Mouse (Mus musculus): Measurements from ENCODE around the gene Olfr1255.

Olfr1255 gene

DNA sequence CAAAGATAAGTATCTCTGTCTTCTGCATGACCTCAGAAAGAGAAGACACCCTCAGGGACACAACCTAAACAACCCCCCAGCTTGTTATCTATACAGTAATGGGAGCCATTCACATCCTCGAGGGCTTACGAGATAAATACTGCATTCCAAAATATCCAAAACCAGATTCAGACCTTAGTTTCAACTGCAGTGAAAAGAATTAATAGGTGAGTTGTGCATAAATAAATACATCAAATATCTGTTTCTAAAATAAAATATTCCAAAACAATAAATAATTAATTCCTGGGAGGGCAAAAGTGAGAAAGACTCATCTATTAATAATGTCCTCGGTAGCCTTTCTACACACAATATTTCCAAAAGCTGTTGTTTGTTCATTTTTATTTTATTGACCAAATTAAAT lies at the start of gene Olfr1255:
Olfr1255 (plus strand) TSS at position 301 of the 400 bp plus-strand sequence.
- no peak for DNase-seq (ENCODE audit: low read depth, low spot score)

DNA sequence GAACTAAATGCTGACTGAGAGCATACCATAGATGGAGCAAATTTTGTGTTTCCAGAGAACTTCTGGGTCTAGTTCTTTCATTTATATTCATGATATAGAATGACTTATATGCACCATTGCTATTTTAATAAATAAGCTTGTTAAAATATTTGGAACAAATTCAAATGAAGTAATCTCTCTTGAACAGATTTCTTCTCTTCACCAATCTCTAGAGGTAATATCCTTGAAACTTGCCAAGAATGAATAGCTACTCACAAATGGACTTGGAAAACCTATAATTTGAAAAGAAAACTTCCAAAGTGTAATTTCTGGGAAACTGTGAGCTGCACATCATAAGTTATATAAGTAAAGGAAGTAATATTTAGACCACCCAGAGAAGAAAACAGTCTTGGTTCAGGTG lies 18.3 kb upstream of the Olfr1255 start, which contains the start of gene Olfr1254:
Olfr1254 (minus strand) TSS at position 101 of the 400 bp plus-strand sequence.
- DNase-seq (ENCODE audit: low read depth, low spot score), result no peak

DNA sequence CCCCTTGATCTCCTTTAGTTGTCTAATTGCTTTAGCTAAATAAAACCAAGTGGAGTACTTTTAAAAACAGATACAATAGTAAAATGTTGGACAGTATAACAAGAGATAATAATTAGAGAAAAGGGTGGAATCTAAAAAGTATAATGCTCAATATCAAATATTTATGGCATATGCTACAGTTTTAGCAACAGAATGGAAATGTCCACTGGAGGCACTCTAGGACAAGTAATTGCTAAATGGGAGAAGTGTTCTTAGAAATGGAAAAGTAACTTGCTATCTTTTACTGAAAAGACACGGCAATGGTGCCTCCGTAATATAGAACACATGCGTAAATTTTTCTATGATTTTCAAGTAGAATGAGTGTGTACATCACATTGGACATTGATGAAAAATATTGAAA lies 12.3 kb upstream of the Olfr1255 start:
- DNase-seq (ENCODE audit: low read depth, low spot score), result no peak

DNA sequence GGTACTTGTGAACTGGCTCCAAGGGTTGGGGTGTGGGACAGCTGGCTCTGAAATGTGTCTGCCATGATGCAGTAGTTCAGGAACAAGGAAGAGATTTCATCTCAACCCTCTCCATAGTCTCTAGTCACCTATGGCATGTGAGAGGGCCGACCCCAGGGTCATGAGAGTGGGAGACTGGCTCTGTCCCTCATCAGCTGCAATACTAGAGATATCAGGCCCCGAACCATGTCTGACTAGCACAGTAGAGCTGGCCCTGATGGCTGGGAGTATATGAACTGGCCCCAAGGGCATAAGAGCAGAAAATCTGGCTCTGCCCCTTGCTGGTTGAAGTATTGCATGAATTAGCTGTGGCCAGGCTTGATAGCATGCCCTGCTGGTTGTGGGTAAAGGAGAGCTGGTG lies 1.1 kb upstream of the Olfr1255 start:
- no peak for DNase-seq (ENCODE audit: low read depth, low spot score)

DNA sequence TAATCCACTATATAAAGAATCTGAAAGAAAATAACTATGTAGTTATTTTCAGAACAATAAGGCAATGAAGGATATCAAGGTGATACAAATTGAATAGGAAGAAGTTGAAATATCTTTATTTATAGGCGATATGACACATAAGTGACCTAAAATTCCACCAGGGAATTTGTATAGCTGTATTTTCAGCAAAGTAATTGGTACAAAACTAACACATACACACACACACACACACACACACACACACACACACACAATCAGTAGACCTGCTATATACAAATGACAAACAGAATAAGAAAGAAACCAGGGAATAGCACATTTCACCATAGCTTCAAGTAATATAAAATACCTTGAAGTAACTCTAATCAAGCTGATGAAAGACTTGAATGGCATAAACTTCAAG lies 8.4 kb downstream of the Olfr1255 start:
- no peak for DNase-seq (ENCODE audit: low read depth, low spot score)

DNA sequence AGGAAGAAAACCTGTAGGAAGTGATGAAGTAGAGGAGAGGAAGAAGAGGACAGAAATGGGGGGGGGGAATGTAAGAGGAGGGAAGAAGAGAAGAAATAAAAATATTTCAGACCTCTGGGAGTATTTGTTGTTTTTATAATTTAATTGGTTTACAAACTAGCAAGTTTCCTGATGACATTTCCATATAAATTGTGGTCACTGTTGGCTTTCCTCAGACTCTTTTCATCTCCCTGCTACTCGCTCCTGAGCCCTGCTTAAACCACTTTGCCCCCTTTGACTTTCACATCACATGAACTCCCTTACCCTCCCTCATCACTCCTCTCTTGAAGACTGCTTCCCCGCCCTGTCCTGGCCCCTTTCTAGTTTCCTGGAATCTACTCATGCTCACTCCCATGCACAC lies 29.6 kb downstream of the Olfr1255 start, which contains the start of gene Olfr1256:
Olfr1256 (minus strand) TSS at position 101 of the 400 bp plus-strand sequence.
- DNase-seq (ENCODE audit: low read depth, low spot score), result no peak

DNA sequence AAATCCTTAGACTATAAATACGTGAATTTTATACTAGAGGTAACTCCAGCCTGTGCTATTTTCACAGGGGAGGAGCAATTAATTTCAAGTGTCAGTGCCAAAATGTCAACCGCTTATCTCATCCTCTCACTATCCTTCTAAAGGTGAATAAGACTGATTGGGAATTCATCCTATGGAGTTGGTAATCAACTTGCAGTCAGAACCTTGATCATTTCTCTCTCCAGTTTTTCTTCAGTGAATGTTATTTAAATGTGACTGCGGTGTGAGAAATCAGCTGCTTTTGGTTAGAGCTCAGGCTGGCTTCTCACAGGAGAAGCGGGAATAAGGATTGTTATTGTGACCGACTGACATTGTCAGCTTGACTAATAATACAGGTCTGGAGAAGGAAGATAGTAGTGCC lies 36.3 kb downstream of the Olfr1255 start, which contains the start of gene Olfr48:
Olfr48 (minus strand) TSS at position 101 of the 400 bp plus-strand sequence.
- DNase-seq (ENCODE audit: low read depth, low spot score), result no peak

DNA sequence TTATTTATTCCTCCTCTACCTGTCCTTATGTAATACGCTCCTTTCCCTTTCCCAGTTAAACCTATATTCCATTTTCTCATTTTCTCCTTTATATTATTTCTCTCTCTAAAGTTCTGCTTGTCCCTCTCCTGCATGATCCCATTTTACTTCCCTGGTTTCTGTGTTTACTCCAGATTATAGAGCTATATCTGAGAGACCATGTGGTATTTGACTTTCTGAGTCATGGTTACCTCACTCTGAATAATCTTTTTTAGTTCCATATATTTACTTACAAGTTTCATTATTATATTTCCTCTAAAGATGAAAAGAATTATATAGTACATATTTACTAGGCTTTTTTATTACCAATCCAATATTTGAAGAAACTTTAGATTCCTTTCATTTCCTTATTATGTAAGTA lies 37.4 kb downstream of the Olfr1255 start:
- DNase-seq (ENCODE audit: low read depth, low spot score), result no peak

Data from retina, adult 2 months (tissue).